Mouse (Mus musculus): ENCODE measurements around the gene Serpina5.
A peak's percentile ranks its signal among the peaks of the same experiment; 100 is the strongest.
"Not testable (repeated sequence)": the region's sequence is repeated elsewhere in the genome, so short reads cannot be mapped to it uniquely, and the experiment has no call there.

Serpina5 gene

DNA sequence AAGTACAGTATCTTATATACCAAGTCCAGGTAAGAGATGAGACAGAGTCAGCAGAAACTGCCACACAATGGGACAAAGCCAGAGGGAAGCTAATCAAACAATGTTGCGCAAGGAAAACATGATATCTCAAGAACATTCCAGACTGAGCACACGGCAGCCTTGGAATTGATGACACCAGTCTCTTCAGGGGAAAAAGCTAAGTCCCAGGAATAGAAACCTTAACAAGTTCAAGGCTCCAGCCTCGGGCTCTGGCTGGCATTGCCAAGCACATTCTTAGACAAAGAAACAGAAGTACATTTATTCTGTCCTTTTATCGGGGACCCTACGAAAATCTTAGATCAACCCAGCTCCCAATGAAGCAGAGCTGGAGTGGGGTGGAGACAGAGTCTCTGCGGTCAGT, at the start of gene Serpina5:
Gene Serpina5, plus strand, starts transcription at position 346 of the 400 bp plus-strand sequence.
- DNase-seq, result no peak

- DNase-seq, result no peak
Observed at GRCm38 (mm10) chr12:104053995-104054394, 46.9 kb upstream of the Serpina5 start.

GRCm38 (mm10) chr12:104055755-104056154, 45.2 kb upstream of the Serpina5 start:
- no peak for DNase-seq

DNA sequence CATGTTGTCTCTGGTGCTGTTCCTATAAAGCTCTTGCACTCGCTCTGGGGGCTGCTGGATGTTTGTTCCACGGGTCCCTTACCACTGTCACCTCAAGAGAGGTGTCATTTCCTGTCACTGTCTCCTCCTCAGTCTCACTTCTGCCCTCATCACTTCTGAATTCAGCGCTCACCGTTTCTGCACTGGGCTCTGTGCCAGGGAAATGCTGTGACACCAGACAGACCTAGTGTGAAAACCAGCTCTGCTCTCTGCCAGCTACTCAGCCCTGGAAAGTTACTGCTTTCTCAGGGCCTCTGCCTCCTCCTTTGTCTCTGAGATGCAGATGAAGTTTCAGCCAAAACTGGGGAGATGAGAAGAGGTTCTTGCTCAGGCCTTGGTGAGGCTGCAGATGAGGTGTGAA, 43.9 kb upstream of the Serpina5 start:
- no peak for DNase-seq

DNA sequence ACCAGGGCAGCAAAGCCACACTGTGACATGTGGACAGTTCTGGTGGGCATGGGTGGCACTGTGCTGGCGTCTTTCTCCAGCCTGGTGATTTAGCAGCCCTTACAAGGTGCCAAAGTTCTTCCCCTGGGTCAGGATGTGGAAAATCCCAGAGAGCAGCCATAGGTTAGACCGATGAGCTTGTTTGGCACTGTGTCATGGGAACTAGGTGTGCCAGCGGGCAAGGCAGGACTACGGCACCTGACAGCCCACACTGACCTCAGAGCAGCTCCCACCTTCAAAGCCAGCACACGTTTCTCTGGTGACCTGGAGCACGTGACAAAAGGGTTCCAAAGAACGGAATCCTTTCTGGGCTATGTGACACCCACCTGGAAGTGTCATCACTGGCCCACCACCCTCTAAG, 43.4 kb upstream of the Serpina5 start:
- no peak for DNase-seq

GRCm38 (mm10) chr12:104060126-104060525, 40.8 kb upstream of the Serpina5 start:
- no peak for DNase-seq

GRCm38 (mm10) chr12:104061862-104062261, 39.1 kb upstream of the Serpina5 start:
- no peak for DNase-seq

DNA sequence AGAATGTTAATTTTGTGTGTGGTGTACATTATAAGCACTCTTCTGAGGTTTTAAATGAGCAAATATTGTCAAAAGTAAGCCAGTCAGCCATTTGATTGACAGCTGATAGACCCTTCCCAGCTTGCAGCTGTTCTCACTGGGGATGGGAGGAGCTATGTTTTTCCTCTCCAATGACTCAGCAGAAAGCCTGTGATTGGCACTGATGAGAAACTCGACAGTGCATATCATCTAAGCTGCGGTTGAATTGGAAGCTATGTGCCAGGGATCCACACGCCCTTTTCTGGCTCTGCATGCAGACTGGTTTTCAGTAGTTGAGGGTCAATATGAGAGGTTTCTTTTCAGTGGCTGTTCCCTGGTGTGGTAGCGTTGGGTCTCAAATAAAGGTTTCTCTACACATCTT, 36.4 kb upstream of the Serpina5 start:
- DNase-seq, result no peak

DNA sequence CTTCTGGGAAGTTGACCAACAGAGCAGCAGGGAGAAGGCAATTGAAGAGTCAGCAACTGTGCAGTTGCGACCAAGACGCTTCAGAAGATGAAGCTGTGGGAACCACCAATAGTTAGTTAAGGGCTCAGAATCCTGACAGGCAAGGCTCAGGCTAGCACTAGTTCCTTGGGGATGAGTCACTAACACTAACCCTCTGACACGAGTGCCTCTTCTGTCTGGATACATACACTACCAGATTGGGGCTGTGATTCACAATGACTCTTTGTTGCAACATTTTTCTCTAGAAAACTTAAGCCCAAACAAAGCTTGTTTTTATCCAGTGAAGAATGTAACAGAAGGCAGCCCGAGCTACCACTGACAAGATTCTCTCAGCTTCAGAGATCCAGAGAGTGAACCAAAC, 35.9 kb upstream of the Serpina5 start:
- DNase-seq, result no peak

DNA sequence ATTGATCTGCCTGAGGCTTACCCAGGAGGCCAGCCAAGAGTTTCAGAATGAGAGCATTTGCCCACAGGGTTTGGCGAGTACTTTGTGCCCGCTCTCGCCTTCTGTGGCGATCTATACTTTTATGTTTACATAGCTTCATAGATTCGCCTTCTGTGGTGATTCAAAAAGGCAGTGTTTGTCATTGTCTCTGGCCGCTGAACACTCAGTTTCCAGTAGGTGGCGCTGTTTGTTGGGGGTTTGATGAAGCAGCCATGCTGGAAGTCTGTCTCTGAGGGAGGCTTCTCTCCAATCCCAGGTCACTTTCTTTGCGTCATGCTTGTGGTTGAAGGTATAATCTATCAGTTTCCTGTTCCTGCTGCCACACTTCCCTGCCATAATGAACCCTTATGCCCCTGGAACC, 34.7 kb upstream of the Serpina5 start:
- DNase-seq, result peak; percentile 17 to 19

DNA sequence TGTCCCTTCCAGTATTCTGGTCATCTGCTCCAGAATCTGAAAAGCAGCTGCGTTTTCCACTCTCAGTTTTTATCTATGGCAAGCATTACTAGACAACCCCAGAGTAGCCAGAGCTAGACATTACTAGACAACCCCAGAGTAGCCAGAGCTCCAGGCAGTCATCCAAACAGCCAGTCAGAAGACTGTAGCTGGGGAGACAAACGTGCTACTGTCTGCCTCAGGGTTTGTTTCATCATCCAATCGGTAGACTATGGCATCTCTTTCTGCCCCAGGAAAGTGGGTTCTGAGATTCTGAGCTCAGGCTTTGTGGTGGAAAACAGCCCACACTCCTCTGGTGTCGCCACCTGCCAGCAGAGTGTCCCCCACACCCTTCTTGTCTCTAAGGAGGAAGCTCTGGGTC, 33.4 kb upstream of the Serpina5 start:
- no peak for DNase-seq

GRCm38 (mm10) chr12:104069620-104070019, 31.3 kb upstream of the Serpina5 start:
- peak; percentile 30 to 32 for DNase-seq

DNA sequence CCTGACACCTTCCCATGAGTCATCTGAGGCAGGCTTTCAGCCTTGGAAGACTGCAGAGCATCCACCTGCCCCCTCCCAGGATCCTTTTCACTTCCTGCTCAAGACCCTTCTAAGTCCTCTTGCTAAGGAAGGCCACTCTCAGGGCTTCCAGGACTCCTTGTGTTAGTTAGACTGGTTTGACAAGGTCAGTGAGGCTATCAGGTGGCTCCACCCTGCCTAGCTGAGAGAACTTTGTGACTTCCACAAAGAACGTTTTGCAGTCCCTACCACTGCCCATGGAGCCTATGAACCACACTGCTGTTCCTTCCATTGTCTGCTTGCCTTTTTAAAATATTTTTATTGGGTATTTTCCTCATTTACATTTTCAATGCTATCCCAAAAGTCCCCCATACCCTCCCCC, 29.2 kb upstream of the Serpina5 start:
- no peak for DNase-seq

DNA sequence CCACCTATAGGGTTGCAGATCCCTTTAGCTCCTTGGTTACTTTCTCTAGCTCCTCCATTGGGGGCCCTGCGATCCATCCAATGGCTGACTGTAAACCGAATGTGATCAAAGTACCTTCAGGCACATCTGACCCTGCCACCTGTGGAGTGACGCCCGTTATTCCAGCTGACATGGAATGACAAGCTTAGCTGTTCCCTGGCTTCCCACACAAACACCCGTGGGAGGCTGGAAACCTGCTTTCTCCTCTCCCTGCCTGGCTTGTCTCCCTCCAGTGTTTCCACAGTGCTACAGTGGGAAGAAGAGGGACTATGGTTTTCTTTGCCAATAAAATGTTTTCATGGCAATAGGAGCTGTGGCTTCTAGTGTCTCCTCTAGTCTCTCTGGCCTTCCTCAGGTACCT, 28.6 kb upstream of the Serpina5 start:
- no peak for DNase-seq

- no peak for DNase-seq
Observed at GRCm38 (mm10) chr12:104090119-104090518, 10.8 kb upstream of the Serpina5 start.

- DNase-seq, result no peak
Observed at GRCm38 (mm10) chr12:104091303-104091702, 9.6 kb upstream of the Serpina5 start.

- no peak for DNase-seq
Observed at GRCm38 (mm10) chr12:104105847-104106246, 4.9 kb downstream of the Serpina5 start.

DNA sequence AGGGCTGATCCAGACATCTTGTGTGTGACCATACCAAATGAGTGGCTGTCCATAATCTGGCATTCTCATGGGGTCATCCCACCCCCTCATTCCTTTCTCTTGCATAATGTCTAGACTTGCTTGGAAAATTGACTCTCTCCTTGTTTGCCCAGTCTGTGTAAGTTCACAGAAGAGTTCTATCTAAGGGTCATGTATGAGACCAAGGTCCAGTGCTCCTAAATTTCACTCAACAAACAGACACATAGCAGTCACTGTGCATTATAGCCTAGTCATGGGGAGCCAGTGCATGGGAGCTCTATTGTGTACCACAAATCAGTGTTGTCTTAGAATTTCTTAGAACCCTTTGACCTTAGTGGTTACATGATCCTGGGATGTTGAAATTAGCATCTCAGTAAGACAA, 6.0 kb downstream of the Serpina5 start:
- DNase-seq, result no peak

- DNase-seq, result no peak
Observed at GRCm38 (mm10) chr12:104108507-104108906, 7.6 kb downstream of the Serpina5 start.

- not testable (repeated sequence) for DNase-seq
Observed at GRCm38 (mm10) chr12:104112333-104112732, 11.4 kb downstream of the Serpina5 start, which contains the start of gene Serpina3a. Gene Serpina3a (plus strand): TSS chr12:104112724.

GRCm38 (mm10) chr12:104114921-104115579, 14.1 kb downstream of the Serpina5 start:
- no peak for DNase-seq

DNA sequence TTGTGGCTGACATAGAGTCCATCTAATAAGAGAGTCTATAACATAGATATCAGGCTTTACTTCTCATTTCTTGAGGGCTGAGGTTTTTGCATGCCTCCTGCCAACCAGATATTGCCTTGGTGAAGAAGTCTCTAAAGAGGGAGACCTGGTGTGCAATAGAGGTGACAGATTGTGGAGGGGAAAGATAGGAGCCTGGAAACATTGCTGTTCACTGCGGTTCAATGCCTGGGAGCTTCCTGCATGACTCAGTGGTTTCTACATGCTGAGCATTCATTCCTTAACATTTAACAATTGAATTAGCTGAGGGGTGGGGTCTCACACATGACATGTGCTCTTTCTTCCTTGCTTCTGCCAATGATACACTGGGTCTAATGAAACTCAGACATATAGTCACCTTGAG, 22.2 kb downstream of the Serpina5 start:
- no peak for DNase-seq

- DNase-seq, result no peak
Observed at GRCm38 (mm10) chr12:104123996-104124395, 23.1 kb downstream of the Serpina5 start.

- no peak for DNase-seq
Observed at GRCm38 (mm10) chr12:104125021-104125560, 24.2 kb downstream of the Serpina5 start.

DNA sequence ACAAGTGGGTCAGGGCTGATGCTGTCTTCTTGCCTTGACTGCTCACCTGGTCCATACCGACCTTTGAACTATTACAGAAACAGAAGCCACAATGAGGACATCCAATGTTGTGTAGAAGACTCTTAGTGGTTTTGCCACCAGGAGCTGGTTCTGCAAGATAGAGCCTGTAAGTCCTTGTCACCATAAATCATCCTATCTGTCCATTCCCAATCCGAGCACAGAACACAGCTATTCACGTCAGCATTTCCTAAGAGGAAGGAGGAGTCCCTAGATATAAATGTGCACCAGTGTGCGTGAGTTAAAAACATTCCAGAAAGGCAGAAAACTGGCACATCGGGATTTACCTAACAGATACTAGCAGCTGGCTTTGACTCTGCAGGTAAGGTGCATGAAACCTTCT, 26.8 kb downstream of the Serpina5 start, which contains the start of gene Serpina3b:
Gene Serpina3b, plus strand, starts transcription at position 301 of the 400 bp plus-strand sequence.
- DNase-seq, result no peak
